Mouse (Mus musculus): ENCODE data around the gene Nalcn. TPM values are rescaled to one million over a fixed set of nuclear protein-coding genes. Genes with fewer than 3 reads are reported as not detected.
"Not testable (repeated sequence)": the region's sequence is repeated elsewhere in the genome, so short reads cannot be mapped to it uniquely, and the experiment has no call there.

Nalcn gene
- polyA plus RNA-seq (2016; fragmentation: Nextera tagmentation; extraction: Ambion mirVana): 1.6 and 2.1 TPM in 2 replicates

DNA sequence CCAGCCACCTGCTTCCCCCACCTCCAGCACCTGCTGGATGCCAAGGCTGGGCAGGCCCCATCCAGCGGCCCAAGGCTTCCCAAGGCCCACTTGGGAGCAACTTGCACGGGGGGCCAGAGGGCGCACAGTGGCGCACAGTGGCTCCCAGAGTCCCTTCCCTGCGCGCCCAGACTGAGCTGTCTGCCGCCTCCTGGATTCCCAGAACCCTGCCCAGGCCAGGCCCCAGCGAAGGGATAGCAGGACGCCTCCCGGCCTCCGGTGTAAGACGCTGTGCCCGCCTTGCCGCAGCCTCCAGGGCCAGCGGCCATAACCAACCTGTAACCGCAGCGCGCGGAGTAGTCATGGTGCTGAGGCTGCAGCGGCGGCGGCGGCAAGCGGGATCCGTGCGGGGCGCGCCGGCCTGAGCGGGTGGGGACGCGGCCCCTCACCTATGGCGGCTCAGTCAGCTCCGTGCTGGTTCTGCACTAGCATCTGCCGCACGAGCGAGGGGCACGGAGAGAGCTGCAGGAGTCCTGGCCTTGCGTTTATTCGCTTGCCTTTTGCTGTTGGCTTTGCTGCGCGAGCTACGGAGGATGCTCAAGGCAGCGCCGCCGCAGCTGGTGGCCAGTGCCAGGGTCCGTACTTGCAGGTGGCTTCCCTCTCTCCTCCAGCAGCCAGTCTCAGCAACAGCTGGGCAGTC lies at the start of gene Nalcn:
Gene Nalcn (minus strand): TSS at position 644 of the 679 bp plus-strand sequence.
- ATAC-seq (ENCODE audit: insufficient number of reproducible peaks, insufficient read depth, low FRiP score, low TSS enrichment): peak; percentile 77
- H3K36me3 ChIP-seq: no peaks in the 10 kb centered on the region
- H3K4me2 ChIP-seq (replicated peaks): peak within 1 kb of the TSS; percentile 82
- peaks cover 15% of the 10 kb centered on the region for H3K27me3 ChIP-seq
- H3K4me3 ChIP-seq: peak within 1 kb of the TSS; percentile 48
- no peaks in the 10 kb centered on the region for H3K9me3 ChIP-seq
- peak within 1 kb of the TSS; percentile 50; the same call in 1 of the 2 replicates for H3K9ac ChIP-seq
- WGBS: under 1% methylated on average over 47 of the region's 47 CpGs
- H3K27ac ChIP-seq: no peak within 1 kb of the TSS
- 0 out of 2 replicates have a peak, but pooled peaks cover 2% of the 10 kb centered on the region for H3K4me1 ChIP-seq

DNA sequence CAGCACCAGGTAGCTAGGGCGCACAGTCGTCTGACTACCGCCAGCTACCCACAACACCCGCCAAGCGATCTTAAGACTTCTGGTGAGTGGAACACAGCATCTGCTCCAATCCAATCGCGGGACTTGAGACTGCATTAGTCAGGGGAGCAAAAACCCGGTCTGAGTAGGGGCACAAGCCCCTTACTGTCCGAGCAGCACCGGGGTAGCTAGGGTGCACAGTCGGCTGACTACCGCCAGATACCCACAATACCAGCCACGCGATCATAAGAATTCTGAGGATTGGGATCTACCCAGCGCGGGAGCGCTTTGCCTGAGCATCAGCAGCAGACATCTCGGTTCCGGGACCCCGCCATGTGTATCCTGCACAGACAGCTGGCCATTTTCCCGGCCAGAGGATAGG lies 44.1 kb upstream of the Nalcn start:
- not testable (repeated sequence) for H3K4me2 ChIP-seq (replicated peaks); H3K4me3 ChIP-seq; H3K9ac ChIP-seq; ATAC-seq (ENCODE audit: insufficient number of reproducible peaks, insufficient read depth, low FRiP score, low TSS enrichment); H3K27me3 ChIP-seq; H3K36me3 ChIP-seq; H3K4me1 ChIP-seq; H3K9me3 ChIP-seq; H3K27ac ChIP-seq
- 82% methylated on average over 21 of the region's 21 CpGs for WGBS

GRCm38 (mm10) chr14:123664451-123664850 lies 37.5 kb upstream of the Nalcn start:
- Histone ChIP-seq H3K9me3 (no peaks in the 10 kb centered on the region), H3K27me3 (no peaks in the 10 kb centered on the region), H3K9ac (no peak overlapping the region), H3K4me1 (peaks cover 11% of the 10 kb centered on the region; the same call in 1 of the 2 replicates), H3K36me3 (no peaks in the 10 kb centered on the region), H3K4me3 (no peak overlapping the region), H3K4me2 (replicated peaks) (no peak overlapping the region), H3K27ac (no peak overlapping the region)
- no peak for ATAC-seq (ENCODE audit: insufficient number of reproducible peaks, insufficient read depth, low FRiP score, low TSS enrichment)

- H3K4me1 ChIP-seq: peaks cover 11% of the 10 kb centered on the region; the same call in 1 of the 2 replicates
- no peak for ATAC-seq (ENCODE audit: insufficient number of reproducible peaks, insufficient read depth, low FRiP score, low TSS enrichment)
- H3K27me3 ChIP-seq: no peaks in the 10 kb centered on the region
- no peak overlapping the region for H3K4me2 ChIP-seq (replicated peaks)
- no peak overlapping the region for H3K27ac ChIP-seq
- no peak overlapping the region for H3K9ac ChIP-seq
- no peak overlapping the region for H3K4me3 ChIP-seq
- H3K36me3 ChIP-seq: no peaks in the 10 kb centered on the region
- H3K9me3 ChIP-seq: no peaks in the 10 kb centered on the region
These were observed 36.3 kb upstream of the Nalcn start for GRCm38 (mm10) chr14:123663206-123663605.

DNA sequence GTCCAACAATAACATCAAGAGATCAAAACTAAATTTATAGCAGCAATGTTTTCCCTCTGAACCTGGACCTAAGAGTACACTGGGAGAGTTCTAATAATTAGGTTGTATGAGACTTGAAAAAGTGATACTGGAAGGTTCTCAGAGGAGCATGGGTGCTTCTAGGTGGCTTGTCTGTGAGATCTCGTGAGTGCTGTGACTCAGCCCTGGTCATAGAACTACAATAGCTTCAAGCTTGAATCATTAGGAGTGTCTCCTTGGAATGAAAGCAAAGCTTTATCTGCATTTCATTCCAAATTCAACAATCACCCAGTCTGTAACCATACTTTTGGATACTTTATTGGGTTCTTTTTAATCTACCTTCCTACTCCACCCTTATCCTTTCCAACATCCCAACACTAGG lies 35.4 kb upstream of the Nalcn start:
- H3K4me3 ChIP-seq: no peak overlapping the region
- WGBS: 80% methylated on average over 1 of the region's 1 CpGs
- H3K4me1 ChIP-seq: peaks cover 11% of the 10 kb centered on the region; the same call in 1 of the 2 replicates
- H3K9ac ChIP-seq: no peak overlapping the region
- no peak overlapping the region for H3K27ac ChIP-seq
- no peaks in the 10 kb centered on the region for H3K9me3 ChIP-seq
- H3K27me3 ChIP-seq: no peaks in the 10 kb centered on the region
- H3K36me3 ChIP-seq: no peaks in the 10 kb centered on the region
- ATAC-seq (ENCODE audit: insufficient number of reproducible peaks, insufficient read depth, low FRiP score, low TSS enrichment): no peak
- H3K4me2 ChIP-seq (replicated peaks): no peak overlapping the region

- Histone ChIP-seq H3K9me3 (no peaks in the 10 kb centered on the region), H3K4me2 (replicated peaks) (peak overlapping the region; percentile 36), H3K4me1 (peaks cover 11% of the 10 kb centered on the region; the same call in 1 of the 2 replicates), H3K4me3 (no peak overlapping the region), H3K27ac (no peak overlapping the region), H3K27me3 (no peaks in the 10 kb centered on the region), H3K9ac (no peak overlapping the region), H3K36me3 (no peaks in the 10 kb centered on the region)
- peak; percentile 77; the same call in 1 of the 2 replicates for ATAC-seq (ENCODE audit: insufficient number of reproducible peaks, insufficient read depth, low FRiP score, low TSS enrichment)
- WGBS: 26% methylated on average over 20 of the region's 20 CpGs
These were observed 34.1 kb upstream of the Nalcn start for GRCm38 (mm10) chr14:123661091-123661491.

DNA sequence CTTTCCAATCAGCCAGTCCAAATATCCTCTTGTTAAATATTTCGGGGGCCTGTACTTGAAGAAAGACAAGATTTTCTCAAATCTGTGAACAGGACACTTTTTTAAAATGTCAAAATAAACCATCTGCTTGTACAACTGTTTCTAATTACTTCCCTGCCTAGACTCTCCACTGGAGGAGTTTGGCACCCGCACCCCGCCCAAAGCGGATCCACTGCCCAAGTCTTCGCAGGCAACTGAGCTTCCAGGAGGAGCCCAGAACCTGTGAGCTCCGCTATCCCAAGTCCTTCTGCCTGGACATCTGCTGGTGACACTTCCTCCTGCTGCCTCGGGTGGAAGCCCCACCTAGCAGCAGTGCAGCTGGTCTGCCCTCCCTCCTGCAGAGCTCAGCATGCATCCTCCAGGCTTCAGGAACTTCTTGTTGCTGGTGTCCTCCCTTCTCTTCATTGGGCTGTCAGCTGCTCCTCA lies 33.0 kb upstream of the Nalcn start, which contains the start of gene Itgbl1:
Gene Itgbl1 (plus strand): TSS at position 51 of the 465 bp plus-strand sequence.
- Histone ChIP-seq H3K4me2 (replicated peaks) (peak within 1 kb of the TSS; percentile 16), H3K4me3 (no peak within 1 kb of the TSS), H3K27me3 (no peaks in the 10 kb centered on the region), H3K27ac (no peak within 1 kb of the TSS), H3K9me3 (no peaks in the 10 kb centered on the region), H3K9ac (no peak within 1 kb of the TSS), H3K4me1 (peaks cover 11% of the 10 kb centered on the region; the same call in 1 of the 2 replicates), H3K36me3 (no peaks in the 10 kb centered on the region)
- no peak for ATAC-seq (ENCODE audit: insufficient number of reproducible peaks, insufficient read depth, low FRiP score, low TSS enrichment)
- WGBS: 12% methylated on average over 7 of the region's 7 CpGs

- peak overlapping the region; percentile 82 for H3K4me2 ChIP-seq (replicated peaks)
- H3K4me1 ChIP-seq: 0 out of 2 replicates have a peak, but pooled peaks cover 2% of the 10 kb centered on the region
- no peak overlapping the region for H3K9ac ChIP-seq
- no peaks in the 10 kb centered on the region for H3K36me3 ChIP-seq
- WGBS: 56% methylated on average over 3 of the region's 3 CpGs
- peaks cover 15% of the 10 kb centered on the region for H3K27me3 ChIP-seq
- H3K9me3 ChIP-seq: no peaks in the 10 kb centered on the region
- H3K4me3 ChIP-seq: peak overlapping the region; percentile 48
- no peak for ATAC-seq (ENCODE audit: insufficient number of reproducible peaks, insufficient read depth, low FRiP score, low TSS enrichment)
- no peak overlapping the region for H3K27ac ChIP-seq
These were observed 227 bp upstream of the Nalcn start for GRCm38 (mm10) chr14:123627180-123627562.

- 13% methylated on average over 1 of the region's 1 CpGs for WGBS
- H3K4me3 ChIP-seq: no peak overlapping the region
- no peak overlapping the region for H3K9ac ChIP-seq
- H3K27ac ChIP-seq: no peak overlapping the region
- peaks cover 15% of the 10 kb centered on the region for H3K27me3 ChIP-seq
- H3K9me3 ChIP-seq: no peaks in the 10 kb centered on the region
- no peak overlapping the region for H3K4me2 ChIP-seq (replicated peaks)
- no peaks in the 10 kb centered on the region for H3K36me3 ChIP-seq
- 0 out of 2 replicates have a peak, but pooled peaks have one; percentile 55 for ATAC-seq (ENCODE audit: insufficient number of reproducible peaks, insufficient read depth, low FRiP score, low TSS enrichment)
- H3K4me1 ChIP-seq: 0 out of 2 replicates have a peak, but pooled peaks cover 2% of the 10 kb centered on the region
These were observed 4.0 kb downstream of the Nalcn start for GRCm38 (mm10) chr14:123622969-123623368.

DNA sequence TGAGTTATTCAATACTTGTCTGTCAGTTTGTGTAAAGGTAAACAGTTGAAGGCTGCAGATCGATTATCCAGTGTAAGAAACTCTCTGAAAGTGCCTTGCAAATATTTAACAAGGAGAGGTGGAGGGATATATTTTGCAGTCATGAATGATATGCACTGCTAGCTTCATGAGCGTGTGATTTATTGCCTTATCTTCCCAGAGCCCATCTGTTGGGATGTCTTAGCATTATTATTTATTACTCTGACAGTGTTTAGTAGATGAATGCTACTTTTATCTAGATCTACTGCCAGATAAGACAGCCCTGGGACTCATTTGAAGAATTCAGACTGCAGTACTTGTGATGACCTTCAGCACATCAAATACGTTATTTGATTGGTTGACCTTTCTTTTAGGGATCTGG lies 31.7 kb downstream of the Nalcn start:
- Histone ChIP-seq H3K27me3 (no peaks in the 10 kb centered on the region), H3K4me1 (no peaks in the 10 kb centered on the region), H3K9ac (no peak overlapping the region), H3K36me3 (no peaks in the 10 kb centered on the region), H3K27ac (no peak overlapping the region), H3K4me2 (replicated peaks) (no peak overlapping the region), H3K9me3 (no peaks in the 10 kb centered on the region), H3K4me3 (no peak overlapping the region)
- 70% methylated on average over 3 of the region's 3 CpGs for WGBS
- no peak for ATAC-seq (ENCODE audit: insufficient number of reproducible peaks, insufficient read depth, low FRiP score, low TSS enrichment)

DNA sequence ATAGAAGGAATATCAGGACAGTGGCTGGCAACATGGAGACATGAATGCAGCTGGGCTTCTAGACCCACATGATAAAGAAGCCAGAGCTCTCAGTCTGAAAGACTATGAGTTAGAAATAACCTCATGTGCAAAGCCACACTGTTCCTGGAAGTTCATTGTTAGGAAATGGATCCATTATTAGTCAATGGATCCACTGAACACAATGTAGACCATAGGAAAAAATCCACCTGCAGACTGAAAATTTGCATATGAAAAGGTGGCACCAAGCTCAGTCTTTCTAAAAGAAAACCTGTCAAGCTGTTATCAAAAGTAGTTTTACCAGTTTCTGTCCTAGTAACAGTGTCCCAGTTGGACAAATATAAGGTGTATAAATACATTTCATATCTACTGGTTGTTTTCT lies 39.5 kb downstream of the Nalcn start:
- H3K36me3 ChIP-seq: no peaks in the 10 kb centered on the region
- H3K9me3 ChIP-seq: no peaks in the 10 kb centered on the region
- no peak overlapping the region for H3K4me2 ChIP-seq (replicated peaks)
- H3K9ac ChIP-seq: no peak overlapping the region
- no peak for ATAC-seq (ENCODE audit: insufficient number of reproducible peaks, insufficient read depth, low FRiP score, low TSS enrichment)
- no peak overlapping the region for H3K4me3 ChIP-seq
- H3K4me1 ChIP-seq: no peaks in the 10 kb centered on the region
- no peak overlapping the region for H3K27ac ChIP-seq
- H3K27me3 ChIP-seq: no peaks in the 10 kb centered on the region

GRCm38 (mm10) chr14:123582433-123582832 lies 44.5 kb downstream of the Nalcn start:
- no peak overlapping the region for H3K4me3 ChIP-seq
- no peaks in the 10 kb centered on the region for H3K4me1 ChIP-seq
- H3K4me2 ChIP-seq (replicated peaks): no peak overlapping the region
- 80% methylated on average over 2 of the region's 2 CpGs for WGBS
- H3K27ac ChIP-seq: no peak overlapping the region
- no peaks in the 10 kb centered on the region for H3K36me3 ChIP-seq
- no peaks in the 10 kb centered on the region for H3K27me3 ChIP-seq
- no peaks in the 10 kb centered on the region for H3K9me3 ChIP-seq
- no peak for ATAC-seq (ENCODE audit: insufficient number of reproducible peaks, insufficient read depth, low FRiP score, low TSS enrichment)
- no peak overlapping the region for H3K9ac ChIP-seq
